Mouse (Mus musculus) ES-E14 (cell line): ENCODE data around the gene Tpt1. TPM values are rescaled to one million over a fixed set of nuclear protein-coding genes. Genes with fewer than 3 reads are reported as not detected.

Experiments
- DNase-seq: peaks from one replicate; pipeline ENCODE4 v3.0.0-alpha.2; 2013; ENCODE audit warnings: low read depth, low spot score
- H3K27ac ChIP-seq: 2 replicates; pipeline ENCODE4 v1.5.1; 2012; ENCODE audit warnings: low read depth, mild to moderate bottlenecking, low read length, moderate library complexity, mixed read lengths; ENCODE audit not compliant: poor library complexity, insufficient read depth, severe bottlenecking
- H3K36me3 ChIP-seq: 2 replicates; pipeline ENCODE4 v1.6.1; 2012; ENCODE audit warnings: mild to moderate bottlenecking, low read length, moderate library complexity, mixed read lengths; ENCODE audit not compliant: control insufficient read depth, poor library complexity, insufficient read depth, severe bottlenecking
- H3K4me1 ChIP-seq, 2 experiments: fragments of 150-350 bp in 1 of 2; sonication (generic) in 1 of 2; 2 replicates each; pipeline ENCODE4 v1.6.1; 2012; ENCODE audit warnings: low read length in 2 of 2, mild to moderate bottlenecking in 1 of 2, mixed read lengths in 1 of 2; ENCODE audit not compliant: control insufficient read depth in 2 of 2, insufficient read depth in 2 of 2, poor library complexity in 1 of 2
- H3K4me3 ChIP-seq, 2 experiments: fragments of 150-350 bp in 1 of 2; sonication (generic) in 1 of 2; 2 replicates each; pipeline ENCODE4 v1.5.1; 2012; ENCODE audit warnings: low read length in 2 of 2, low read depth in 1 of 2, mild to moderate bottlenecking in 1 of 2, mixed read lengths in 1 of 2; ENCODE audit not compliant: insufficient read depth in 1 of 2, poor library complexity in 1 of 2, severe bottlenecking in 1 of 2
- H3K9ac ChIP-seq: 2 replicates; pipeline ENCODE4 v1.6.1; 2012; ENCODE audit warnings: low read depth, mild to moderate bottlenecking, low read length, mixed read lengths; ENCODE audit not compliant: poor library complexity, insufficient read depth, severe bottlenecking
- H3K9me3 ChIP-seq: fragments of 150-350 bp; sonication (generic); 2 replicates; pipeline ENCODE4 v1.6.1; 2012; ENCODE audit warnings: low read depth, mild to moderate bottlenecking, low read length; ENCODE audit not compliant: control insufficient read depth, insufficient read depth
- CHD2 ChIP-seq: IDR thresholded peaks from 2 replicates; pipeline ENCODE4 v1.6.1; 2014; ENCODE audit warnings: mild to moderate bottlenecking, low read depth, low read length, inconsistent platforms
- HCFC1 ChIP-seq: IDR thresholded peaks from 2 replicates; pipeline ENCODE4 v1.6.1; 2012; ENCODE audit warnings: low read length, inconsistent platforms, borderline replicate concordance; ENCODE audit not compliant: insufficient read depth
- MAFK ChIP-seq: IDR thresholded peaks from 2 replicates; pipeline ENCODE4 v1.6.1; 2014; ENCODE audit warnings: mild to moderate bottlenecking, low read depth, low read length, inconsistent platforms; ENCODE audit not compliant: insufficient read depth
- ZC3H11A ChIP-seq: IDR thresholded peaks from 2 replicates; pipeline ENCODE4 v1.6.1; 2012; ENCODE audit warnings: low read depth, mild to moderate bottlenecking, inconsistent platforms, low read length, borderline replicate concordance
- ZNF384 ChIP-seq: IDR thresholded peaks from 2 replicates; pipeline ENCODE4 v1.6.1; 2012; ENCODE audit warnings: low read depth, low read length, inconsistent platforms
- in situ Hi-C, 2 experiments: fragments of 600-800 bp; cut with MboI; formaldehyde crosslinking; loops; one replicate each; pipeline ENCODE4 v1.15.1; 2025; ENCODE audit warnings: low sequenced_read_pairs in 2 of 2, inconsistent platforms in 1 of 2; ENCODE audit not compliant: unreplicated experiment in 2 of 2
- total RNA-seq: library from RNA; depleted of rRNA; stranded (reverse); fragments of 300-350 nt; gene quantifications from 2 replicates; pipeline ENCODE4 v1.2.3, GENCODE M21; 2012

The Tpt1 gene
- total RNA-seq, 1 experiment = 613 TPM

- H3K9ac ChIP-seq = no peak overlapping the region
- in situ Hi-C loops = loop anchor here in 1 of 2 experiments (25.0 kb wide), 1 partner anchor 579 kb away; no protein-coding TSS in a partner anchor
- H3K36me3 ChIP-seq = no peaks in the 10 kb centered on the region
These were observed 13.3 kb downstream of the Tpt1 start for GRCm38 (mm10) chr14:75858181-75858580.

GRCm38 (mm10) chr14:75859619-75860018 lies 14.7 kb downstream of the Tpt1 start:
- no peak overlapping the region for H3K9ac ChIP-seq
- TF ChIP-seq CHD2 (no peak), HCFC1 (no peak), MAFK (no peak), ZC3H11A (no peak), ZNF384 (no peak)
- no peaks in the 10 kb centered on the region; the same call in 1 of the 2 replicates for H3K9me3 ChIP-seq
- DNase-seq = no peak
- H3K27ac ChIP-seq = no peak overlapping the region
- H3K4me3 ChIP-seq = no peak overlapping the region
- in situ Hi-C loops = loop anchor here in 1 of 2 experiments (25.0 kb wide), 1 partner anchor 578 kb away; no protein-coding TSS in a partner anchor
- peaks cover 3 to 7% of the 10 kb centered on the region in 2 experiments; a peak in 3 of 4 replicates for H3K4me1 ChIP-seq
- H3K36me3 ChIP-seq = no peaks in the 10 kb centered on the region

More at GRCm38 (mm10) chr14:75858181-75858580, 13.3 kb downstream of the Tpt1 start:
- H3K4me1 ChIP-seq = peaks cover 0 to 2% of the 10 kb centered on the region in 2 experiments; a peak in 2 of 4 replicates
- no peak overlapping the region for H3K27ac ChIP-seq
- DNase-seq = no peak
- H3K9me3 ChIP-seq = no peaks in the 10 kb centered on the region; the same call in 1 of the 2 replicates
- TF ChIP-seq MAFK (no peak), ZC3H11A (no peak), ZNF384 (no peak), HCFC1 (no peak), CHD2 (no peak)
- no peak overlapping the region for H3K4me3 ChIP-seq

- Histone ChIP-seq H3K9ac (no peak overlapping the region), H3K36me3 (no peaks in the 10 kb centered on the region), H3K27ac (peak overlapping the region; percentile 94), H3K4me3 (no peak overlapping the region), H3K9me3 (no peaks in the 10 kb centered on the region; the same call in 1 of the 2 replicates), H3K4me1 (peaks cover 3 to 9% of the 10 kb centered on the region in 2 experiments; a peak in 2 of 4 replicates)
- in situ Hi-C loops = loop anchor here in 1 of 2 experiments (25.0 kb wide), 1 partner anchor 575 kb away; no protein-coding TSS in a partner anchor
- DNase-seq = no peak
- no peak for TF ChIP-seq HCFC1
- no peak for TF ChIP-seq CHD2
- TF ChIP-seq ZNF384 = no peak
- TF ChIP-seq ZC3H11A = no peak
- no peak for TF ChIP-seq MAFK
These were observed 17.8 kb downstream of the Tpt1 start for GRCm38 (mm10) chr14:75862701-75863100.

GRCm38 (mm10) chr14:75863549-75864409 lies 18.9 kb downstream of the Tpt1 start:
- Histone ChIP-seq H3K9ac (no peak overlapping the region), H3K36me3 (no peaks in the 10 kb centered on the region), H3K9me3 (no peaks in the 10 kb centered on the region; the same call in 1 of the 2 replicates), H3K4me1 (peaks cover 3 to 9% of the 10 kb centered on the region in 2 experiments; a peak in 2 of 4 replicates), H3K4me3 (no peak overlapping the region), H3K27ac (peak overlapping the region; percentile 94)
- TF ChIP-seq ZNF384 (peak; percentile 8; the same call in 1 of the 2 replicates), MAFK (no peak), HCFC1 (no peak)
- in situ Hi-C loops = loop anchor here in 1 of 2 experiments (25.0 kb wide), 1 partner anchor 574 kb away; no protein-coding TSS in a partner anchor
- peak; percentile 81 for DNase-seq
